Mouse (Mus musculus) kidney, postnatal 36 days (tissue): ENCODE results near the gene Gm20824.
"Not testable (repeated sequence)": the region's sequence is repeated elsewhere in the genome, so short reads cannot be mapped to it uniquely, and the experiment has no call there.

ENCODE experiments used
- DNase-seq, 2 experiments: peaks; one replicate each; pipeline ENCODE4 v3.0.0; 2021 to 2022; ENCODE audit warnings: mixed read lengths in 2 of 2

Gene Gm20824

DNA sequence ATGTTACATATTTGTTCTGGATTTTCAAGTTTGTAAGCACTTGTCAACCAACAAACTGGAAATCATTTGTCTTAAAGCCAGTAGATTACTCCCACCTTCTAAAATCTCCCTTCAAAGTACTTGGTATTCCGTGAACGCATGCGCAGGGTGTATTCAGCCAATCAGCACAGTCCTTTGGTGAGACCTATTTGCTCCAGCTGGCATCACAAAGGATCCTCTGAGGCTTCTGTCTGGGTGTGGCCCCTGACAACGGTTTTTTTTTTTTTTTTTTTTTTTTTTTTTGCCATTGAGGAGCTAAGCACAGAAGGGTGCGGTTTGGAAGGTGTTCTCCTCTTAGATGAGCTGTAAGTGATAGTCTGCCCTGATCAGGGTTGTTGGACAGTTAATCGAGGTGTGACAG is at the start of gene Gm20824:
TSS of gene Gm20824 (plus strand) at position 301 of the 400 bp plus-strand sequence.
- not testable (repeated sequence) for DNase-seq
